Mouse (Mus musculus): ENCODE results near the gene Capns1. TPM values are rescaled to one million over a fixed set of nuclear protein-coding genes. Genes with fewer than 3 reads are reported as not detected.

The Capns1 gene
- polyA plus RNA-seq, 1 experiment from 2014 or later: 81.9 TPM

- Histone ChIP-seq H3K9me3 (ENCODE audit: control insufficient read depth, low read length) (no peaks in the 10 kb centered on the region), H3K27me3 (replicated peaks; ENCODE audit: control insufficient read depth, insufficient read depth, low read length) (no peaks in the 10 kb centered on the region), H3K4me3 (ENCODE audit: low read depth, low read length) (no peak overlapping the region), H3K4me2 (ENCODE audit: low read length) (no peak overlapping the region), H3K36me3 (ENCODE audit: control insufficient read depth, insufficient read depth, low read length) (no peaks in the 10 kb centered on the region), H3K27ac (ENCODE audit: low read depth) (no peak overlapping the region), H3K9ac (ENCODE audit: low read length) (no peak overlapping the region), H3K4me1 (replicated peaks; ENCODE audit: control insufficient read depth, insufficient read depth, low read length) (peaks cover 7% of the 10 kb centered on the region)
- DNase-seq (ENCODE audit: low spot score): no peak
- WGBS: 76% methylated on average over 18 of the region's 18 CpGs
- no peak for ATAC-seq (replicated peaks; ENCODE audit: low FRiP score, low TSS enrichment, low read depth)
These were observed 1.0 kb upstream of the Capns1 start for GRCm38 (mm10) chr7:30199498-30200139.

- DNase-seq (ENCODE audit: low spot score): no peak
- no peak overlapping the region for H3K4me2 ChIP-seq (ENCODE audit: low read length)
- WGBS: 43% methylated on average over 5 of the region's 5 CpGs
- H3K9ac ChIP-seq (ENCODE audit: low read length): no peak overlapping the region
- H3K4me1 ChIP-seq (replicated peaks; ENCODE audit: control insufficient read depth, insufficient read depth, low read length): peaks cover 15% of the 10 kb centered on the region
- no peaks in the 10 kb centered on the region for H3K9me3 ChIP-seq (ENCODE audit: control insufficient read depth, low read length)
- H3K27me3 ChIP-seq (replicated peaks; ENCODE audit: control insufficient read depth, insufficient read depth, low read length): no peaks in the 10 kb centered on the region
- no peak overlapping the region; the same call in 1 of the 2 replicates for H3K27ac ChIP-seq (ENCODE audit: low read depth)
- no peak overlapping the region for H3K4me3 ChIP-seq (ENCODE audit: low read depth, low read length)
- ATAC-seq (replicated peaks; ENCODE audit: low FRiP score, low TSS enrichment, low read depth): no peak
- H3K36me3 ChIP-seq (ENCODE audit: control insufficient read depth, insufficient read depth, low read length): no peaks in the 10 kb centered on the region; the same call in 1 of the 2 replicates
These were observed 950 bp downstream of the Capns1 start for GRCm38 (mm10) chr7:30197592-30198129.

- Histone ChIP-seq H3K27ac (ENCODE audit: low read depth) (no peak overlapping the region), H3K9ac (ENCODE audit: low read length) (no peak overlapping the region), H3K27me3 (replicated peaks; ENCODE audit: control insufficient read depth, insufficient read depth, low read length) (no peaks in the 10 kb centered on the region), H3K4me2 (ENCODE audit: low read length) (no peak overlapping the region), H3K9me3 (ENCODE audit: control insufficient read depth, low read length) (no peaks in the 10 kb centered on the region), H3K36me3 (ENCODE audit: control insufficient read depth, insufficient read depth, low read length) (peaks cover 15% of the 10 kb centered on the region), H3K4me1 (replicated peaks; ENCODE audit: control insufficient read depth, insufficient read depth, low read length) (peaks cover 15% of the 10 kb centered on the region), H3K4me3 (ENCODE audit: low read depth, low read length) (no peak overlapping the region)
- no peak for ATAC-seq (replicated peaks; ENCODE audit: low FRiP score, low TSS enrichment, low read depth)
- DNase-seq (ENCODE audit: low spot score): no peak
- WGBS: 47% methylated on average over 6 of the region's 6 CpGs
These were observed 2.4 kb downstream of the Capns1 start for GRCm38 (mm10) chr7:30196171-30196570.

- Histone ChIP-seq H3K4me3 (ENCODE audit: low read depth, low read length) (peak overlapping the region; percentile 90; the same call in 1 of the 2 replicates), H3K27me3 (replicated peaks; ENCODE audit: control insufficient read depth, insufficient read depth, low read length) (no peaks in the 10 kb centered on the region), H3K27ac (ENCODE audit: low read depth) (no peak overlapping the region), H3K9ac (ENCODE audit: low read length) (peak overlapping the region; percentile 83; the same call in 1 of the 2 replicates), H3K4me2 (ENCODE audit: low read length) (peak overlapping the region; percentile 83), H3K9me3 (ENCODE audit: control insufficient read depth, low read length) (no peaks in the 10 kb centered on the region), H3K36me3 (ENCODE audit: control insufficient read depth, insufficient read depth, low read length) (peaks cover 22% of the 10 kb centered on the region), H3K4me1 (replicated peaks; ENCODE audit: control insufficient read depth, insufficient read depth, low read length) (peaks cover 15% of the 10 kb centered on the region)
- ATAC-seq (replicated peaks; ENCODE audit: low FRiP score, low TSS enrichment, low read depth) (no peak), DNase-seq (ENCODE audit: low spot score) (no peak)
- WGBS: 65% methylated on average over 6 of the region's 6 CpGs
These were observed 3.1 kb downstream of the Capns1 start for GRCm38 (mm10) chr7:30195461-30195860.

GRCm38 (mm10) chr7:30194884-30195283 is 3.7 kb downstream of the Capns1 start:
- ATAC-seq (replicated peaks; ENCODE audit: low FRiP score, low TSS enrichment, low read depth) (peak; percentile 83), DNase-seq (ENCODE audit: low spot score) (peak; percentile 94)
- Histone ChIP-seq H3K36me3 (ENCODE audit: control insufficient read depth, insufficient read depth, low read length) (peaks cover 27% of the 10 kb centered on the region), H3K4me3 (ENCODE audit: low read depth, low read length) (peak overlapping the region; percentile 90), H3K27ac (ENCODE audit: low read depth) (peak overlapping the region; percentile 86), H3K27me3 (replicated peaks; ENCODE audit: control insufficient read depth, insufficient read depth, low read length) (no peaks in the 10 kb centered on the region), H3K4me2 (ENCODE audit: low read length) (peak overlapping the region; percentile 83), H3K4me1 (replicated peaks; ENCODE audit: control insufficient read depth, insufficient read depth, low read length) (peaks cover 15% of the 10 kb centered on the region), H3K9me3 (ENCODE audit: control insufficient read depth, low read length) (no peaks in the 10 kb centered on the region), H3K9ac (ENCODE audit: low read length) (peak overlapping the region; percentile 83)
- under 1% methylated on average over 28 of the region's 28 CpGs for WGBS

GRCm38 (mm10) chr7:30194101-30194831 is 4.3 kb downstream of the Capns1 start:
- H3K4me3 ChIP-seq (ENCODE audit: low read depth, low read length): peak overlapping the region; percentile 90
- under 1% methylated on average over 26 of the region's 26 CpGs for WGBS
- peak; percentile 85 for DNase-seq (ENCODE audit: low spot score)

GRCm38 (mm10) chr7:30193581-30194100 is 5.0 kb downstream of the Capns1 start:
- H3K9ac ChIP-seq (ENCODE audit: low read length): peak overlapping the region; percentile 83
- H3K27ac ChIP-seq (ENCODE audit: low read depth): peak overlapping the region; percentile 86
- WGBS: under 1% methylated on average over 26 of the region's 26 CpGs
- H3K4me2 ChIP-seq (ENCODE audit: low read length): peak overlapping the region; percentile 83
- peaks cover 38% of the 10 kb centered on the region for H3K36me3 ChIP-seq (ENCODE audit: control insufficient read depth, insufficient read depth, low read length)
- H3K27me3 ChIP-seq (replicated peaks; ENCODE audit: control insufficient read depth, insufficient read depth, low read length): no peaks in the 10 kb centered on the region
- H3K9me3 ChIP-seq (ENCODE audit: control insufficient read depth, low read length): no peaks in the 10 kb centered on the region
- no peak for DNase-seq (ENCODE audit: low spot score)
- peaks cover 15% of the 10 kb centered on the region for H3K4me1 ChIP-seq (replicated peaks; ENCODE audit: control insufficient read depth, insufficient read depth, low read length)
- peak; percentile 56 for ATAC-seq (replicated peaks; ENCODE audit: low FRiP score, low TSS enrichment, low read depth)
- peak overlapping the region; percentile 90 for H3K4me3 ChIP-seq (ENCODE audit: low read depth, low read length)

More at GRCm38 (mm10) chr7:30194101-30194831, 4.3 kb downstream of the Capns1 start:
- ATAC-seq (replicated peaks; ENCODE audit: low FRiP score, low TSS enrichment, low read depth): peak; percentile 9
- H3K9me3 ChIP-seq (ENCODE audit: control insufficient read depth, low read length): no peaks in the 10 kb centered on the region
- peak overlapping the region; percentile 86 for H3K27ac ChIP-seq (ENCODE audit: low read depth)
- H3K4me1 ChIP-seq (replicated peaks; ENCODE audit: control insufficient read depth, insufficient read depth, low read length): peaks cover 15% of the 10 kb centered on the region
- H3K9ac ChIP-seq (ENCODE audit: low read length): peak overlapping the region; percentile 83
- H3K36me3 ChIP-seq (ENCODE audit: control insufficient read depth, insufficient read depth, low read length): peaks cover 32% of the 10 kb centered on the region
- H3K4me2 ChIP-seq (ENCODE audit: low read length): peak overlapping the region; percentile 83
- no peaks in the 10 kb centered on the region for H3K27me3 ChIP-seq (replicated peaks; ENCODE audit: control insufficient read depth, insufficient read depth, low read length)

GRCm38 (mm10) chr7:30193013-30193412 is 5.6 kb downstream of the Capns1 start:
- ATAC-seq (replicated peaks; ENCODE audit: low FRiP score, low TSS enrichment, low read depth) (peak; percentile 22; the same call in 1 of the 2 replicates), DNase-seq (ENCODE audit: low spot score) (no peak)
- H3K4me3 ChIP-seq (ENCODE audit: low read depth, low read length): peak overlapping the region; percentile 90
- no peaks in the 10 kb centered on the region for H3K27me3 ChIP-seq (replicated peaks; ENCODE audit: control insufficient read depth, insufficient read depth, low read length)
- H3K4me1 ChIP-seq (replicated peaks; ENCODE audit: control insufficient read depth, insufficient read depth, low read length): peaks cover 12% of the 10 kb centered on the region
- 29% methylated on average over 9 of the region's 9 CpGs for WGBS
- 0 out of 2 replicates have a peak overlapping the region, but pooled peaks have one; percentile 86 for H3K27ac ChIP-seq (ENCODE audit: low read depth)
- H3K4me2 ChIP-seq (ENCODE audit: low read length): peak overlapping the region; percentile 83
- H3K9ac ChIP-seq (ENCODE audit: low read length): peak overlapping the region; percentile 83
- no peaks in the 10 kb centered on the region for H3K9me3 ChIP-seq (ENCODE audit: control insufficient read depth, low read length)
- H3K36me3 ChIP-seq (ENCODE audit: control insufficient read depth, insufficient read depth, low read length): peaks cover 45% of the 10 kb centered on the region

All from intestine, embryonic 14.5 days (tissue).